Mouse (Mus musculus): Measurements from ENCODE around the gene Smarcad1. TPM values are rescaled to one million over a fixed set of nuclear protein-coding genes. Genes with fewer than 3 reads are reported as not detected.

Gene Smarcad1
- polyA plus RNA-seq, 1 experiment from 2014 or later: 133 TPM

- Histone ChIP-seq H3K36me3 (ENCODE audit: control insufficient read depth, insufficient read depth, low read length) (no peaks in the 10 kb centered on the region), H3K4me3 (ENCODE audit: low read depth, low read length) (no peak overlapping the region), H3K9ac (ENCODE audit: low read length) (no peak overlapping the region), H3K27ac (ENCODE audit: low read depth, low read length) (no peak overlapping the region), H3K27me3 (ENCODE audit: control insufficient read depth, insufficient read depth, low read length) (no peaks in the 10 kb centered on the region), H3K9me3 (ENCODE audit: control insufficient read depth, low read length) (no peaks in the 10 kb centered on the region), H3K4me2 (ENCODE audit: low read depth, low read length, severe bottlenecking) (no peak overlapping the region), H3K4me1 (replicated peaks; ENCODE audit: control insufficient read depth, insufficient read depth, low read length) (no peaks in the 10 kb centered on the region)
- DNase-seq (ENCODE audit: low spot score): peak; percentile 67
- 29% methylated on average over 2 of the region's 2 CpGs for WGBS
- peak; percentile 44 for ATAC-seq (replicated peaks; ENCODE audit: low FRiP score)
Observed at GRCm38 (mm10) chr6:65126074-65126726, 83.8 kb downstream of the Smarcad1 start.

GRCm38 (mm10) chr6:65132376-65132775 is 90.0 kb downstream of the Smarcad1 start:
- 37% methylated on average over 6 of the region's 6 CpGs for WGBS
- DNase-seq (ENCODE audit: low spot score) (no peak), ATAC-seq (replicated peaks; ENCODE audit: low FRiP score) (peak; percentile 74)
- no peak overlapping the region for H3K9ac ChIP-seq (ENCODE audit: low read length)
- no peaks in the 10 kb centered on the region for H3K9me3 ChIP-seq (ENCODE audit: control insufficient read depth, low read length)
- H3K36me3 ChIP-seq (ENCODE audit: control insufficient read depth, insufficient read depth, low read length): no peaks in the 10 kb centered on the region
- peaks cover 2% of the 10 kb centered on the region; the same call in 1 of the 2 replicates for H3K4me1 ChIP-seq (replicated peaks; ENCODE audit: control insufficient read depth, insufficient read depth, low read length)
- H3K27me3 ChIP-seq (ENCODE audit: control insufficient read depth, insufficient read depth, low read length): no peaks in the 10 kb centered on the region
- no peak overlapping the region for H3K27ac ChIP-seq (ENCODE audit: low read depth, low read length)
- no peak overlapping the region for H3K4me2 ChIP-seq (ENCODE audit: low read depth, low read length, severe bottlenecking)
- no peak overlapping the region for H3K4me3 ChIP-seq (ENCODE audit: low read depth, low read length)

GRCm38 (mm10) chr6:65137802-65138201 is 95.4 kb downstream of the Smarcad1 start:
- 50% methylated on average over 2 of the region's 2 CpGs for WGBS
- Histone ChIP-seq H3K36me3 (ENCODE audit: control insufficient read depth, insufficient read depth, low read length) (no peaks in the 10 kb centered on the region), H3K27me3 (ENCODE audit: control insufficient read depth, insufficient read depth, low read length) (no peaks in the 10 kb centered on the region), H3K4me3 (ENCODE audit: low read depth, low read length) (no peak overlapping the region), H3K27ac (ENCODE audit: low read depth, low read length) (peak overlapping the region; percentile 2; the same call in 1 of the 2 replicates), H3K4me2 (ENCODE audit: low read depth, low read length, severe bottlenecking) (no peak overlapping the region), H3K9me3 (ENCODE audit: control insufficient read depth, low read length) (no peaks in the 10 kb centered on the region), H3K4me1 (replicated peaks; ENCODE audit: control insufficient read depth, insufficient read depth, low read length) (peaks cover 4% of the 10 kb centered on the region), H3K9ac (ENCODE audit: low read length) (no peak overlapping the region)
- DNase-seq (ENCODE audit: low spot score): no peak
- ATAC-seq (replicated peaks; ENCODE audit: low FRiP score): no peak

- no peaks in the 10 kb centered on the region for H3K27me3 ChIP-seq (ENCODE audit: control insufficient read depth, insufficient read depth, low read length)
Observed at GRCm38 (mm10) chr6:65138243-65138642, 95.9 kb downstream of the Smarcad1 start.

GRCm38 (mm10) chr6:65140082-65140749 is 97.8 kb downstream of the Smarcad1 start:
- no peak overlapping the region for H3K4me2 ChIP-seq (ENCODE audit: low read depth, low read length, severe bottlenecking)
- DNase-seq (ENCODE audit: low spot score) (peak; percentile 61), ATAC-seq (replicated peaks; ENCODE audit: low FRiP score) (peak; percentile 91)
- peak overlapping the region; percentile 9; the same call in 1 of the 2 replicates for H3K27ac ChIP-seq (ENCODE audit: low read depth, low read length)
- 29% methylated on average over 5 of the region's 5 CpGs for whole genome bisulfite sequencing
- no peaks in the 10 kb centered on the region for H3K36me3 ChIP-seq (ENCODE audit: control insufficient read depth, insufficient read depth, low read length)
- H3K9ac ChIP-seq (ENCODE audit: low read length): no peak overlapping the region
- H3K4me3 ChIP-seq (ENCODE audit: low read depth, low read length): no peak overlapping the region
- H3K27me3 ChIP-seq (ENCODE audit: control insufficient read depth, insufficient read depth, low read length): no peaks in the 10 kb centered on the region
- no peaks in the 10 kb centered on the region for H3K9me3 ChIP-seq (ENCODE audit: control insufficient read depth, low read length)
- H3K4me1 ChIP-seq (replicated peaks; ENCODE audit: control insufficient read depth, insufficient read depth, low read length): peaks cover 4% of the 10 kb centered on the region

More at GRCm38 (mm10) chr6:65138243-65138642, 95.9 kb downstream of the Smarcad1 start:
- Histone ChIP-seq H3K4me2 (ENCODE audit: low read depth, low read length, severe bottlenecking) (no peak overlapping the region), H3K9me3 (ENCODE audit: control insufficient read depth, low read length) (no peaks in the 10 kb centered on the region), H3K4me3 (ENCODE audit: low read depth, low read length) (no peak overlapping the region), H3K4me1 (replicated peaks; ENCODE audit: control insufficient read depth, insufficient read depth, low read length) (peaks cover 4% of the 10 kb centered on the region), H3K36me3 (ENCODE audit: control insufficient read depth, insufficient read depth, low read length) (no peaks in the 10 kb centered on the region), H3K9ac (ENCODE audit: low read length) (no peak overlapping the region), H3K27ac (ENCODE audit: low read depth, low read length) (peak overlapping the region; percentile 2; the same call in 1 of the 2 replicates)
- WGBS: 76% methylated on average over 1 of the region's 1 CpGs
- no peak for ATAC-seq (replicated peaks; ENCODE audit: low FRiP score)
- DNase-seq (ENCODE audit: low spot score): no peak

GRCm38 (mm10) chr6:65140750-65141243 is 98.4 kb downstream of the Smarcad1 start:
- peaks cover 4% of the 10 kb centered on the region for H3K4me1 ChIP-seq (replicated peaks; ENCODE audit: control insufficient read depth, insufficient read depth, low read length)
- ATAC-seq (replicated peaks; ENCODE audit: low FRiP score) (no peak), DNase-seq (ENCODE audit: low spot score) (no peak)
- H3K27ac ChIP-seq (ENCODE audit: low read depth, low read length): no peak overlapping the region; the same call in 1 of the 2 replicates
- no peaks in the 10 kb centered on the region for H3K9me3 ChIP-seq (ENCODE audit: control insufficient read depth, low read length)
- no peaks in the 10 kb centered on the region for H3K36me3 ChIP-seq (ENCODE audit: control insufficient read depth, insufficient read depth, low read length)
- H3K27me3 ChIP-seq (ENCODE audit: control insufficient read depth, insufficient read depth, low read length): no peaks in the 10 kb centered on the region
- H3K4me2 ChIP-seq (ENCODE audit: low read depth, low read length, severe bottlenecking): no peak overlapping the region
- no peak overlapping the region for H3K4me3 ChIP-seq (ENCODE audit: low read depth, low read length)
- no peak overlapping the region for H3K9ac ChIP-seq (ENCODE audit: low read length)
- WGBS: 65% methylated on average over 6 of the region's 6 CpGs

GRCm38 (mm10) chr6:65142316-65142715 is 99.9 kb downstream of the Smarcad1 start:
- no peaks in the 10 kb centered on the region for H3K9me3 ChIP-seq (ENCODE audit: control insufficient read depth, low read length)
- H3K4me1 ChIP-seq (replicated peaks; ENCODE audit: control insufficient read depth, insufficient read depth, low read length): peaks cover 4% of the 10 kb centered on the region
- H3K36me3 ChIP-seq (ENCODE audit: control insufficient read depth, insufficient read depth, low read length): no peaks in the 10 kb centered on the region
- no peak overlapping the region for H3K27ac ChIP-seq (ENCODE audit: low read depth, low read length)
- DNase-seq (ENCODE audit: low spot score): no peak
- H3K4me3 ChIP-seq (ENCODE audit: low read depth, low read length): no peak overlapping the region
- no peak for ATAC-seq (replicated peaks; ENCODE audit: low FRiP score)
- 88% methylated on average over 1 of the region's 1 CpGs for WGBS
- no peak overlapping the region for H3K9ac ChIP-seq (ENCODE audit: low read length)
- H3K27me3 ChIP-seq (ENCODE audit: control insufficient read depth, insufficient read depth, low read length): no peaks in the 10 kb centered on the region
- no peak overlapping the region for H3K4me2 ChIP-seq (ENCODE audit: low read depth, low read length, severe bottlenecking)

- no peaks in the 10 kb centered on the region; the same call in 1 of the 2 replicates for H3K4me1 ChIP-seq (replicated peaks; ENCODE audit: control insufficient read depth, insufficient read depth, low read length)
- H3K36me3 ChIP-seq (ENCODE audit: control insufficient read depth, insufficient read depth, low read length): no peaks in the 10 kb centered on the region
- no peak within 1 kb of the TSS for H3K4me3 ChIP-seq (ENCODE audit: low read depth, low read length)
- DNase-seq (ENCODE audit: low spot score) (no peak), ATAC-seq (replicated peaks; ENCODE audit: low FRiP score) (no peak)
- no peak within 1 kb of the TSS for H3K4me2 ChIP-seq (ENCODE audit: low read depth, low read length, severe bottlenecking)
- no peak within 1 kb of the TSS for H3K9ac ChIP-seq (ENCODE audit: low read length)
- H3K27me3 ChIP-seq (ENCODE audit: control insufficient read depth, insufficient read depth, low read length): no peaks in the 10 kb centered on the region
- no peak within 1 kb of the TSS for H3K27ac ChIP-seq (ENCODE audit: low read depth, low read length)
- H3K9me3 ChIP-seq (ENCODE audit: control insufficient read depth, low read length): no peaks in the 10 kb centered on the region
- WGBS: 57% methylated on average over 16 of the region's 16 CpGs
Observed at GRCm38 (mm10) chr6:65144621-65145205, 102.3 kb downstream of the Smarcad1 start, which contains the start of gene Hpgds. TSS of gene Hpgds (minus strand) at chr6:65144908.

Measured in forebrain, embryonic 11.5 days (tissue).